Mouse (Mus musculus) myocyte (in vitro differentiated cells): Measurements from ENCODE around the gene Fam83f. TPM values are rescaled to one million over a fixed set of nuclear protein-coding genes. Genes with fewer than 3 reads are reported as not detected.

Experiments used
- H3K27me3 ChIP-seq: one replicate; pipeline ENCODE4 v1.6.1; 2011; ENCODE audit not compliant: control insufficient read depth, insufficient read depth, insufficient read length
- H3K36me3 ChIP-seq: one replicate; pipeline ENCODE4 v1.6.1; 2011; ENCODE audit not compliant: control insufficient read depth, insufficient read depth
- H3K4me2 ChIP-seq: one replicate; pipeline ENCODE4 v1.6.1; 2011; ENCODE audit warnings: low read depth, control low read depth
- H3K4me3 ChIP-seq: one replicate; pipeline ENCODE4 v1.5.1; 2011; ENCODE audit warnings: mild to moderate bottlenecking, control low read depth, moderate library complexity
- H3K79me2 ChIP-seq: one replicate; pipeline ENCODE4 v1.6.1; 2011; ENCODE audit not compliant: control insufficient read depth, insufficient read depth
- H3ac ChIP-seq: one replicate; pipeline ENCODE4 v1.6.1; 2011; ENCODE audit not compliant: control insufficient read depth, insufficient read length
- CEBPB ChIP-seq: IDR thresholded peaks from 2 replicates; pipeline ENCODE4 v1.6.1; 2011; ENCODE audit warnings: mild to moderate bottlenecking, moderate library complexity; ENCODE audit not compliant: poor library complexity, insufficient read depth, severe bottlenecking
- E2F4 ChIP-seq: IDR thresholded peaks from one replicate; pipeline ENCODE4 v1.6.1; 2011; ENCODE audit warnings: mild to moderate bottlenecking, control low read depth, moderate library complexity; ENCODE audit not compliant: insufficient read depth
- MAX ChIP-seq: IDR thresholded peaks from one replicate; pipeline ENCODE4 v1.6.1; 2011; ENCODE audit warnings: low read depth, mild to moderate bottlenecking, control low read depth
- MYOD1 ChIP-seq, 3 experiments: IDR thresholded peaks; one replicate each; pipeline ENCODE4 v1.6.1; 2011; ENCODE audit warnings: control low read depth in 2 of 3, low read depth in 2 of 3, mild to moderate bottlenecking in 2 of 3, moderate library complexity in 1 of 3; ENCODE audit not compliant: insufficient read length in 2 of 3, control insufficient read depth in 1 of 3
- MYOG ChIP-seq, 3 experiments: IDR thresholded peaks; one replicate each; pipeline ENCODE4 v1.6.1; 2011; ENCODE audit warnings: control low read depth in 2 of 3, low read depth in 2 of 3, mild to moderate bottlenecking in 2 of 3; ENCODE audit not compliant: insufficient read length in 2 of 3, control insufficient read depth in 1 of 3, insufficient read depth in 1 of 3
- POLR2A ChIP-seq: IDR thresholded peaks from one replicate; pipeline ENCODE4 v1.6.1; 2011; ENCODE audit warnings: low read depth, mild to moderate bottlenecking, control low read depth, moderate library complexity; ENCODE audit not compliant: insufficient read length
- POLR2AphosphoS2 ChIP-seq: IDR thresholded peaks from one replicate; pipeline ENCODE4 v1.6.1; 2011; ENCODE audit warnings: low read depth, control low read depth; ENCODE audit not compliant: insufficient read length
- REST ChIP-seq: IDR thresholded peaks from one replicate; pipeline ENCODE4 v1.6.1; 2011; ENCODE audit warnings: mild to moderate bottlenecking, control low read depth, moderate library complexity; ENCODE audit not compliant: insufficient read depth, insufficient read length
- SRF ChIP-seq: IDR thresholded peaks from one replicate; pipeline ENCODE4 v1.6.1; 2011; ENCODE audit warnings: low read depth; ENCODE audit not compliant: control insufficient read depth, insufficient read length
- TCF12 ChIP-seq: IDR thresholded peaks from one replicate; pipeline ENCODE4 v1.6.1; 2011; ENCODE audit warnings: mild to moderate bottlenecking, control low read depth; ENCODE audit not compliant: poor library complexity, insufficient read depth, severe bottlenecking
- TCF3 ChIP-seq: IDR thresholded peaks from one replicate; pipeline ENCODE4 v1.6.1; 2011; ENCODE audit warnings: low read depth, control low read depth; ENCODE audit not compliant: insufficient read length
- USF1 ChIP-seq: IDR thresholded peaks from one replicate; pipeline ENCODE4 v1.6.1; 2011; ENCODE audit warnings: low read depth, mild to moderate bottlenecking, control low read depth, moderate library complexity
- polyA plus RNA-seq: library from polyadenylated mRNA; unstranded; fragments of >200 nt; fragmentation: generic; extraction: Trizol; gene quantifications from one replicate; pipeline ENCODE4 v1.2.1, GENCODE M21; 2012; ENCODE audit warnings: missing spikeins

The Fam83f gene
- polyA plus RNA-seq, 1 experiment = not detected

GRCm38 (mm10) chr15:80722366-80722765 lies 50.7 kb downstream of the Fam83f start:
- Histone ChIP-seq H3K4me2 (no peak overlapping the region), H3K4me3 (no peak overlapping the region), H3ac (no peak overlapping the region), H3K36me3 (no peaks in the 10 kb centered on the region), H3K79me2 (no peaks in the 10 kb centered on the region), H3K27me3 (no peaks in the 10 kb centered on the region)
- TF ChIP-seq REST = no peak
- no peak for TF ChIP-seq TCF12
- no peak for TF ChIP-seq MYOD1 (IDR thresholded peaks at IDR 0.05; ENCODE audit: control insufficient read depth in 1 of 3, insufficient read length in 2 of 3, low read depth in 2 of 3)
- no peak for TF ChIP-seq TCF3
- no peak for TF ChIP-seq POLR2A
- TF ChIP-seq E2F4 = no peak
- no peak for TF ChIP-seq USF1
- TF ChIP-seq SRF = no peak
- no peak for TF ChIP-seq MYOG (IDR thresholded peaks at IDR 0.05; ENCODE audit: control insufficient read depth in 1 of 3, insufficient read depth in 1 of 3, insufficient read length in 2 of 3, low read depth in 2 of 3)
- no peak for TF ChIP-seq MAX
- no peak for TF ChIP-seq CEBPB
- TF ChIP-seq POLR2AphosphoS2 = no peak

DNA sequence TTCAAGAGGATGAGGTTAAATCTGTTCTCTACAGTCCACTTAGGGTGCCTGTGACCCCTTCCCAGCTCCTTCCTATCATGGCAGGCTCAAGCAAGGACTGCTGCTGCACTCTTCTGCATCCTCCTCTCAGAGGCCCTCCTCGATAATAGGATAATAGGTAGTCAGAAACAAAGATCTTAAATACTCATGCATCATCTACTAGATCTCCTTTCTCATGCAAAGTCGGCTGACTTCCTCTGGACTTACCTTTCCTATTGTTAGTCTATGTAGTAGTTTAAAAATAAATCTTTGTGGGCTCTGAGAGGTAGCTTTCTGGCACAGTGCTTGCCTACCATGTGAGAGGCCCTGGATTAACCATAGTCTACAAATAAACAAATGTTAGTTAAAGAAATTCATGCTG lies 57.8 kb downstream of the Fam83f start:
- Histone ChIP-seq H3K36me3 (no peaks in the 10 kb centered on the region), H3K4me3 (no peak overlapping the region), H3K4me2 (no peak overlapping the region), H3K27me3 (no peaks in the 10 kb centered on the region), H3ac (no peak overlapping the region), H3K79me2 (no peaks in the 10 kb centered on the region)
- no peak for TF ChIP-seq MYOG (IDR thresholded peaks at IDR 0.05; ENCODE audit: control insufficient read depth in 1 of 3, insufficient read depth in 1 of 3, insufficient read length in 2 of 3, low read depth in 2 of 3)
- no peak for TF ChIP-seq POLR2AphosphoS2
- no peak for TF ChIP-seq E2F4
- no peak for TF ChIP-seq USF1
- no peak for TF ChIP-seq MAX

DNA sequence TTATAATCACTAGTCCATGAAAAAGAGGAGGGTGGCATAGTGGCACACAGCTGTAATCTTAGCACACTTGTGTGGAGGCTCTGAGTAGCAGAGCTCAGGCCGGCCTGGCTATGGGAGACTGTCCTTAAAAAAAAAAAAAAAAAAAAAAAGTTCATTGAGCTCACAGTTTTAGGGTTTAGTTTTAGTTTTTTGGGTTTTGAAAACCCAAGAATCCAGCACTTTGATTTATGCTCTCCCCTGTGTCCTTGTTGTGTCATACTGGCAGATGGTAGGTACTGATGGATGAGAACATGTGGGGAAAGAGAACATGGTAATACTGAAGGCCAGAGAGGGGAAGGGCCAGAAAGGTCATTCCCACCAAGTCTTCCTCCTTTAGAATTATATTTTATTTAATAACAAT lies 59.4 kb downstream of the Fam83f start:
- H3K4me3 ChIP-seq = no peak overlapping the region
- H3K79me2 ChIP-seq = no peaks in the 10 kb centered on the region
- TF ChIP-seq TCF3 = no peak
- no peak for TF ChIP-seq MYOG (IDR thresholded peaks at IDR 0.05; ENCODE audit: control insufficient read depth in 1 of 3, insufficient read depth in 1 of 3, insufficient read length in 2 of 3, low read depth in 2 of 3)
- TF ChIP-seq CEBPB = no peak
- no peak for TF ChIP-seq REST
- no peak for TF ChIP-seq TCF12
- TF ChIP-seq USF1 = no peak
- no peak for TF ChIP-seq SRF
- TF ChIP-seq E2F4 = no peak
- no peak for TF ChIP-seq MYOD1 (IDR thresholded peaks at IDR 0.05; ENCODE audit: control insufficient read depth in 1 of 3, insufficient read length in 2 of 3, low read depth in 2 of 3)
- TF ChIP-seq MAX = no peak
- no peak for TF ChIP-seq POLR2A
- H3K27me3 ChIP-seq = no peaks in the 10 kb centered on the region
- H3ac ChIP-seq = no peak overlapping the region
- no peak overlapping the region for H3K4me2 ChIP-seq
- H3K36me3 ChIP-seq = no peaks in the 10 kb centered on the region

GRCm38 (mm10) chr15:80731511-80731910 lies 59.9 kb downstream of the Fam83f start:
- H3K36me3 ChIP-seq = no peaks in the 10 kb centered on the region
- H3K27me3 ChIP-seq = no peaks in the 10 kb centered on the region
- no peak overlapping the region for H3K4me3 ChIP-seq
- no peak overlapping the region for H3K4me2 ChIP-seq
- TF ChIP-seq TCF3 = no peak
- TF ChIP-seq POLR2AphosphoS2 = no peak
- no peak for TF ChIP-seq MYOD1 (IDR thresholded peaks at IDR 0.05; ENCODE audit: control insufficient read depth in 1 of 3, insufficient read length in 2 of 3, low read depth in 2 of 3)
- no peak for TF ChIP-seq MYOG (IDR thresholded peaks at IDR 0.05; ENCODE audit: control insufficient read depth in 1 of 3, insufficient read depth in 1 of 3, insufficient read length in 2 of 3, low read depth in 2 of 3)
- TF ChIP-seq USF1 = no peak
- no peak for TF ChIP-seq REST
- TF ChIP-seq POLR2A = no peak
- TF ChIP-seq SRF = no peak
- TF ChIP-seq CEBPB = no peak
- TF ChIP-seq TCF12 = no peak
- no peak for TF ChIP-seq E2F4
- TF ChIP-seq MAX = no peak
- no peaks in the 10 kb centered on the region for H3K79me2 ChIP-seq
- H3ac ChIP-seq = no peak overlapping the region

GRCm38 (mm10) chr15:80732266-80733030 lies 60.8 kb downstream of the Fam83f start:
- no peaks in the 10 kb centered on the region for H3K36me3 ChIP-seq
- no peak overlapping the region for H3ac ChIP-seq
- H3K4me2 ChIP-seq = no peak overlapping the region
- H3K79me2 ChIP-seq = no peaks in the 10 kb centered on the region
- no peaks in the 10 kb centered on the region for H3K27me3 ChIP-seq
- H3K4me3 ChIP-seq = no peak overlapping the region
- TF ChIP-seq MYOG (IDR thresholded peaks at IDR 0.05; ENCODE audit: control insufficient read depth in 1 of 3, insufficient read depth in 1 of 3, insufficient read length in 2 of 3, low read depth in 2 of 3) (no peak), REST (no peak), MAX (no peak), TCF3 (no peak), TCF12 (no peak), SRF (no peak)
